8 mouse cellular contexts compared by ENCODE assay signal in genomic region chr6:84587471-84588101, GRCm38 (mm10). TPM values are rescaled to one million over a fixed set of nuclear protein-coding genes. Genes with fewer than 3 reads are reported as not detected.
DNase-seq lines count a peak whose midpoint lies in the region; ATAC-seq lines count a peak whose summit lies in the region.

No protein-coding gene starts in this region.

- H3K4me2 ChIP-seq in forebrain, embryonic 13.5 days = peak overlapping the region; percentile 87
- H3K4me2 ChIP-seq in hindbrain, embryonic 12.5 days (replicated peaks) = peak overlapping the region; percentile 85
- H3K4me2 ChIP-seq in limb, embryonic 15.5 days = peak overlapping the region; percentile 96
- H3K4me2 ChIP-seq in midbrain, embryonic 16.5 days (ENCODE audit: low read length) = peak overlapping the region; percentile 87

- H3K27ac ChIP-seq in forebrain, embryonic 13.5 days = no peak overlapping the region
- H3K27ac ChIP-seq in hindbrain, embryonic 12.5 days = peak overlapping the region; percentile 79
- peak overlapping the region; percentile 90 for H3K27ac ChIP-seq in limb, embryonic 15.5 days
- no peak overlapping the region for H3K27ac ChIP-seq in midbrain, embryonic 16.5 days (ENCODE audit: low read length)

- no peaks in the 10 kb centered on the region for H3K9me3 ChIP-seq in forebrain, embryonic 13.5 days (replicated peaks)
- no peaks in the 10 kb centered on the region for H3K9me3 ChIP-seq in hindbrain, embryonic 12.5 days (replicated peaks)
- no peaks in the 10 kb centered on the region for H3K9me3 ChIP-seq in limb, embryonic 15.5 days
- H3K9me3 ChIP-seq in midbrain, embryonic 16.5 days (replicated peaks; ENCODE audit: control insufficient read depth, low read length, poor library complexity, severe bottlenecking) = no peaks in the 10 kb centered on the region

- H3K27me3 ChIP-seq in forebrain, embryonic 13.5 days = peaks cover 93% of the 10 kb centered on the region
- peaks cover 86% of the 10 kb centered on the region for H3K27me3 ChIP-seq in hindbrain, embryonic 12.5 days
- H3K27me3 ChIP-seq in limb, embryonic 15.5 days = peaks cover 48% of the 10 kb centered on the region
- peaks cover 37% of the 10 kb centered on the region for H3K27me3 ChIP-seq in midbrain, embryonic 16.5 days (ENCODE audit: control insufficient read depth, insufficient read depth, low read depth, low read length)

- peak overlapping the region; percentile 56 for H3K9ac ChIP-seq in forebrain, embryonic 13.5 days
- peak overlapping the region; percentile 79 for H3K9ac ChIP-seq in hindbrain, embryonic 12.5 days
- peak overlapping the region; percentile 69 for H3K9ac ChIP-seq in limb, embryonic 15.5 days
- H3K9ac ChIP-seq in midbrain, embryonic 16.5 days (ENCODE audit: low read depth, low read length) = peak overlapping the region; percentile 48

- H3K4me1 ChIP-seq in forebrain, embryonic 13.5 days = peaks cover 71% of the 10 kb centered on the region
- peaks cover 80% of the 10 kb centered on the region for H3K4me1 ChIP-seq in hindbrain, embryonic 12.5 days
- peaks cover 73% of the 10 kb centered on the region for H3K4me1 ChIP-seq in limb, embryonic 15.5 days
- H3K4me1 ChIP-seq in midbrain, embryonic 16.5 days (ENCODE audit: control insufficient read depth, insufficient read depth, low read length) = peaks cover 65% of the 10 kb centered on the region

- no peaks in the 10 kb centered on the region for H3K36me3 ChIP-seq in forebrain, embryonic 13.5 days (ENCODE audit: poor library complexity, severe bottlenecking)
- no peaks in the 10 kb centered on the region for H3K36me3 ChIP-seq in hindbrain, embryonic 12.5 days
- H3K36me3 ChIP-seq in limb, embryonic 15.5 days = no peaks in the 10 kb centered on the region
- no peaks in the 10 kb centered on the region for H3K36me3 ChIP-seq in midbrain, embryonic 16.5 days (ENCODE audit: control insufficient read depth, insufficient read depth, low read length)

- peak overlapping the region; percentile 47 for H3K4me3 ChIP-seq in forebrain, embryonic 13.5 days
- H3K4me3 ChIP-seq in hindbrain, embryonic 12.5 days = peak overlapping the region; percentile 53
- peak overlapping the region; percentile 58 for H3K4me3 ChIP-seq in limb, embryonic 15.5 days
- H3K4me3 ChIP-seq in midbrain, embryonic 16.5 days (ENCODE audit: low read depth, low read length) = peak overlapping the region; percentile 47

- DNase-seq in 3134 (ENCODE audit: extremely low read depth, insufficient read length, low spot score) = peak; percentile 74
- DNase-seq in T-cell, adult 2 months (ENCODE audit: low spot score) = peak; percentile 20
- DNase-seq in spleen, adult 18-20 months = no peak
- no peak for DNase-seq in layer of hippocampus, postnatal 25 days (ENCODE audit: extremely low spot score in 1 of 2, low spot score in 1 of 2)

- ATAC-seq in forebrain, embryonic 13.5 days = no peak
- no peak for ATAC-seq in hindbrain, embryonic 12.5 days (ENCODE audit: low FRiP score)
- ATAC-seq in limb, embryonic 15.5 days (ENCODE audit: insufficient number of reproducible peaks, low FRiP score, low TSS enrichment, low read depth) = no peak
- ATAC-seq in midbrain, embryonic 16.5 days = no peak; the same call in 1 of the 2 replicates

- under 1% methylated on average over 51 of the region's 51 CpGs for WGBS in forebrain, embryonic 13.5 days
- WGBS in hindbrain, embryonic 12.5 days = under 1% methylated on average over 51 of the region's 51 CpGs
- WGBS in limb, embryonic 15.5 days = under 1% methylated on average over 51 of the region's 51 CpGs
- under 1% methylated on average over 51 of the region's 51 CpGs for WGBS in midbrain, embryonic 16.5 days

RNA-seq across cellular contexts. Expression of gene Cyp26b1, which starts 6.1 kb away (rescaled TPM):
- 0.63 and 2.9 TPM in 2 replicates for polyA plus RNA-seq in forebrain, embryonic 13.5 days (2015; fragmentation: Nextera tagmentation; extraction: Ambion mirVana)
- 55.3 and 60.5 TPM in 2 replicates for polyA plus RNA-seq in hindbrain, embryonic 12.5 days (2016; fragmentation: Nextera tagmentation; extraction: Ambion mirVana)
- polyA plus RNA-seq in limb, embryonic 15.5 days (2015; fragmentation: Nextera tagmentation; extraction: Ambion mirVana) = 16.0 and 17.2 TPM in 2 replicates
- 8.8 and 10.2 TPM in 2 replicates for polyA plus RNA-seq in midbrain, embryonic 16.5 days (2015; fragmentation: Nextera tagmentation; extraction: Ambion mirVana)
- total RNA-seq in layer of hippocampus, postnatal 25 days (2021) = 10 to 100 TPM; 11.1 to 11.5 TPM

Comparison
In these comparisons a context has a peak if more than half of its experiments do, and no peak if none do; other contexts are left out.
1. DNase-seq: peak in 3134 (single experiment) and T-cell, adult 2 months (single experiment); none in spleen, adult 18-20 months (0 of 2) and layer of hippocampus, postnatal 25 days (0 of 2).
2. H3K27ac ChIP-seq: peak in hindbrain, embryonic 12.5 days (single experiment) and limb, embryonic 15.5 days (single experiment); none in forebrain, embryonic 13.5 days (single experiment) and midbrain, embryonic 16.5 days (single experiment).
3. Peak in every context shown above with its lines, with median percentiles within 50 percentile points of each other: H3K4me2 ChIP-seq, H3K4me3 ChIP-seq and H3K9ac ChIP-seq.